Mouse (Mus musculus) yolk sac, embryonic 10.5 days (tissue): ENCODE measurements around the gene Aplf.

Experiments used
- DNase-seq: peaks from one replicate; pipeline ENCODE4 v3.0.0-alpha.2; 2017; ENCODE audit warnings: low spot score

The Aplf gene

GRCm38 (mm10) chr6:87623151-87623550 lies 48.8 kb downstream of the Aplf start:
- no peak for DNase-seq

- DNase-seq = no peak
Observed at GRCm38 (mm10) chr6:87621281-87621680, 50.7 kb downstream of the Aplf start.

DNA sequence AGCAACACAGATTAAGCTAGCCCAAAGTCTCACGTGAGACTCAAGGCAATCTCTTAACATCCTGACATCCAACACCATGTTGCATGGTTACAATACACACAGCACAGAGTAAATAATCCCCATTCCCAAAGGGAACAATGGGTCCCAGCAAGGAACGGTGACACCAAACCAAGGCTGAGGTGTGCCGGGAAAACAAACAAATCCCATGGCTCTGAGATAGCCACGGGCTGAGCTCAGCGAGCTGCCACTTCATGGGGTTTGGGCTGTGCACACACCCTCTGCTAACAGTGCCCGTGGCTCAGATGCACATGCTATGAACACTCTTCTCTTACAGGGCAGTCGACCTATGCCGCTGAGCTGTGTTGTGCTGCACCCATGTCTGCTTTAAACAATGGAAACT lies 54.0 kb downstream of the Aplf start:
- DNase-seq = no peak

DNA sequence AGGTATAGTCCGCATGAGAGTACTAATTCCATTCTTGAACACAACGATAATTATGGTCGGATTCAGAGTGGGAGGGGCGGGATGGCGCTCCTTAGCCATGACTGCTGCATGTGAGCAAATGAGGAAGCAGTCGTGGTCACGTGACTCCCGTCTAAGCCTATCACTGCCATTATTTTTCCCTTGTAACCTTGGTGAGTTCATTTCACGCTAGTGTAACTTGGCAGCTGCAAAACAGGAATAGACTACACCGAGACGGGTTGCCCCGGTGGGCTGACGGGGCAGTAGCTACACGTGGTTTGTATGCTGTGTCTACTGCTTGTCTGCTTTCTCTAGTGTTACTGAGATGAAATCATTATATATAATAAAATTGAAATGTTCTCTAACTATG lies 56.3 kb downstream of the Aplf start:
- no peak for DNase-seq

GRCm38 (mm10) chr6:87614794-87615695 lies 56.9 kb downstream of the Aplf start:
- no peak for DNase-seq

DNA sequence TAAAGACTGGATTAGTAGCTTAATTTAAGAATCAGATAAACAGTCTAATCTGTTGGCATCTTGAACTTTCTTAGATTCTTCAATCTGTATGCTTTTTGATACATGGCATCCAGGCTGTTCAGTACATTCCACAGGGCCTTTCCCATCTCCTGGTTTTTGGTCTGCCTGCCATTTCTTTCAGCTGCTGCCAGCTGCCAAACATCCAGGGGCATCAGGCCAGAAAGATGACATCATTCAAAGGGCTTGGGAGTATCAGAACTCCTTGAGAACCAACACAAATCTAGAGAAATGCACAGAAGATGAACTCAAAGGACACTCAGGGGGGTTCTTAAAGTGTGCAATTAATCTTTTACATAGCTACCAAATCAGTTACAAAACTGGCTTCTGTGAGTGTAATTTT lies 72.2 kb downstream of the Aplf start:
- DNase-seq = no peak

GRCm38 (mm10) chr6:87597116-87597833 lies 74.7 kb downstream of the Aplf start:
- DNase-seq = peak; percentile 31

- DNase-seq = no peak
Observed at GRCm38 (mm10) chr6:87594188-87594587, 77.8 kb downstream of the Aplf start.

- peak; percentile 77 for DNase-seq
Observed at GRCm38 (mm10) chr6:87590394-87591281, 81.4 kb downstream of the Aplf start, which contains the start of gene Prokr1. TSS of gene Prokr1 (minus strand) at chr6:87590743.

DNA sequence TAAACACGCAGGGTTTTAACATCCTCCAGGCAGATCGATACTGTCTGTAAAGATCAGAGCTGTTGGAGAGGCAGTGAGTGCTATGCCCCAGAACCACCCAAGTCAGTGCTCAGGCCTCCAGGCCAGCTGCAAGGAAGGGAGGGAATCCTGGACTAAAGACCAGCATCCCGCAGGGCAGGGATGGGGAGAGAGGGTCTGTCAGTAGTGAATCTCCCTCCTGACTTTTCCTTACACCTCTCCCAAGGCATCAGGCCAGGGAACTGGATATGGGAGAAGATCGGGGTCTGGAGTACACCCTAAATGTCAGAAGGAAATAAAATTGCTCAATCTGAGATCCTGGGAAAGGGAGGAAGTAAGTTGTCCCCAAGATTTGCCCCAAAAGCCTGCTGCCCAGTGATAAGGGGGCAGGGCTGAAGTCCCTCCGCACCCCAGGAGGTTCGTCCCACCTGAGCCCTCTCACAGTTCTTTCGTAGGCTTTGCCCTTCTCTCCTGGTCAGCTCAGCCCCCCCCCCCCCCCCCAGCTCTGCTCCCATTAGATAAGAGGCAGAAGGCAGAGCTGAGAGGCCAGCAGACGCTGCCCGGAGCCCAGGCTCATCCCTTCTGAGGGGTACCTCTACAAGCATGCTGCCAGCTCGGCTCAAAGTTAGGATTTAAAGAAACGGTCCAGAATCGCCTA lies 82.1 kb downstream of the Aplf start:
- peak; percentile 23 for DNase-seq

DNA sequence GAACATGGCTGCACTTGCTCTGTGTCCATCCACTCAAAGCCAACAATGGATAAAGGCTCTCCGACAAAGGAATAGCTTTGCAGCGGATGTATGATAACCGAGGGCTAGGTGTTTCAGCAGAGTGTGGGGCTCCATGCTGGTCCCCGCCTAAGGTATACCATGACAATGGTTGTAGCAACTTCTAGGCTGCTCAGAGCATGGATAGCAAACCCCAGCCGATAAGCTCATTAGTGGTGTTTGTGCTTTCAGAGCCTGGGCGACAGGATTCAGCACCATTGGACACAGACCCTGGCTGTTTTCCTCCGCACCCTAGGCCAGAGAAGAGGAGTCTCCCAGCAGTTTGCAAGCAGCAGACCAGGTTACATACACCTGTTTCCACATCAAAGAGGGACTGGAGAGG lies 88.0 kb downstream of the Aplf start:
- no peak for DNase-seq

DNA sequence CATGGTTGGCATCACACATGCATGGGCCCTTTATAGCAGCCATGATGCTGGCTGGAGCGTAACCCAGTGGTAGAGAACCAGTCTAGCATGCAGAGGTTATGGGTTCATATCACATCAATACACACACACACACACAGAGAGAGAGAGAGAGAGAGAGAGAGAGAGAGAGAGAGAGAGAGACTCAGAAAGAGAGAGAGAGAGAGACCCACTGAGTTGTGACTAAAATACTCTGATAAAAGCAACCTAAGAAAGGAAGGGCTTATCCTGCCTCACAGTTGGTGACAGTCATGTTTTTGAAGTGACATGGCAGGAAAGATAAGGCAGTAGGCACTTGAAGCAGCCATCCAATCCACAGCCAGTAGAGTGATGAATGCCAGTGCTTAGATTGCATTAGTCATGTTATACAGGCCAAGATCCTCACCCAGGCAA lies 88.8 kb downstream of the Aplf start:
- DNase-seq = no peak

GRCm38 (mm10) chr6:87582456-87582855 lies 89.5 kb downstream of the Aplf start:
- DNase-seq = no peak

DNA sequence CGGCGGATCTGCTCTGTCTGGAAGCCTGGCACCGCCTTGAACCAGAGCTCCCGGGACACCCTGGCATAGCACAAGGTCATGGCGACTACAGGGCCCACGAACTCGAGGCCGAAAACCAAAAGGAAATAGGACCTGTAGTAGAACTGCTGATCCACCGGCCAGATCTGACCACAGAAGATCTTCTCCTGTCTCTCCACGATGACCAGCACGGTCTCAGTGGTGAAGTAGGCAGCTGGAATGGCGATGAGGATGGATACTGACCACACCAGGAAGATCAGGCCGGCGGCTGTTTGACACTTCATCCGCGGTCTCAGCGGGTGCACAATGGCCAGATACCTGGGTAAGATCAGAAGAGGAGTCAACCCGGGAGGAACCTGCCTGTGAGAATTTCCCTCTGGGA lies 90.4 kb downstream of the Aplf start:
- no peak for DNase-seq

DNA sequence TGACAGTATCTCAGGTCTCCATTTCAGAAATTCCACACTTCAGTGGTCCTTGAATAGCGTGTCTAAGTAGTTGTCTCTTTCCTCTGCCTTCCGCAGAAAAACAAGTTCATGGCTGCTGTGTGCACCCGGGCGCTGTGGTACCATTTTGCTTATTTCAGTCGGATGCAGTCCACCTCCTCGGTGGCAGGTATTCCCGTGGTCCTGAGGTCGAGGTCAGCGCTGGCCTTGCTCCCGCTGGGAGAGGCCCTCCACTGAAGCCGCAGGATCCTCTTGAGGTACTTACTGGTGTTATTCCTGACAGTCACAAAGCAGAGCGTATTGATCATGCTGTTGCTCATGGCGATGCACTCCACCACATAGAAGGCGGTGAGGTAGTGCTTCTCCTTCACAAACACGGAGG lies 90.9 kb downstream of the Aplf start:
- no peak for DNase-seq
